Mouse (Mus musculus) liver (tissue): ENCODE measurements around the gene Eri3.

Source experiments
- DNase-seq: peaks from one replicate; pipeline ENCODE4 v3.0.0-alpha.2; 2020; ENCODE audit warnings: mixed read lengths

The Eri3 gene

DNA sequence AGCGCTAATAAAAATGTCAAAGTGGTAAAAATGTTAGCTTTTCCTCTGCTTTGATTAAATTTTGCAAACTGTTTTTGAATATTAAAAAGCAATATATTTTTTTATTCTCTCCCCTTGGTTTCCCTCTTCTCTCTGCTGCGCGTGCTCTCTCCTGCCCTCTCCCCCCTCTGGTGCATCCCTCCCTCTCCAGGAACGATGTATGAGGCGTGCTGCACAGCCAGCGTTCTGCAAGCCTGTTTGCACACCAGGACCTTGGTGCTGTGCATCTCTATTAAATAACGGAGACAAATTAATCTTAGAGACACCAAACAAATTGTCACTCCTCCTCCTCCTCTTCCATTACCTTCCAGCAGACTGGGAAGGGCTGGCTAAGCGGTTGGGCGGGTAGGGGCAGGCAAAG, 31.5 kb downstream of the Eri3 start:
- no peak for DNase-seq

DNA sequence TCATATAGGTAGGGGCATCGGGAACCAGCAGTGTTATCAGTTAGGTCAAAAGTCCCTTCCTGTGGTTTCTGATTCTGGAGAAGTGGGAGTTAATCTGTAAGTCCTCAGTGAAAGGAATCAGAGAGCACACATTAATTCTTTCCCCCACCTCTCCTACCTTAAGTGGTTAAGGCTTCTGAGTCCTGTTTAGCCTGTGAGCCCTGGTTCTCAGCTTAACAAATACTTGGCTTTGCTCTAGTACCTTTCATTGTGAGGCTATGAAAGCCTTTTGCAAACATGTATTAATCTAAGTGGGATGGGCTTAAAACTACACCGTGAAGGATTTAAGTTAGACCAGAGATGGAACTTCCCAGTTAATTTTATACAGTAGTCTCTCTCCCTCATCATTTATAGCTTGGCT, 35.8 kb downstream of the Eri3 start:
- no peak for DNase-seq

DNA sequence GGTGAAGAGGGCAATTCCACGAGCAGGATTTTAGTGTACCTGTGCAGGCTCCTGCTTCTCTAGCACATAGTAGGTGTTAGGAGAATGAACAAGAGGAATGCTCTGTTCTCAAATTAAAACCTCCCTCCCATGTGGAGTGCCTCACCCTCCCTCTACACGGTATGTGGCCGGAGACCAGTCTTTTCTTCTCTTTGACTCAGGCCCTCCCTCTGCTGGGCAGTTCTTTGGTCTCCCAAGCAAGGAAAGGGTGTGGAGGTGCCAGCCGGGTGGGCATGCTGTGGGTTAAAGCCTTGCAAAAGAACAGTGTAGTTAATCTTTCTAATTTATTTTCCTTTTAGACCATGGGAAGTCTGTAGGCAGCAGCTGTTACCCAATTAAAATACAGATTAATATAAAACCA, 37.3 kb downstream of the Eri3 start:
- DNase-seq, result no peak

DNA sequence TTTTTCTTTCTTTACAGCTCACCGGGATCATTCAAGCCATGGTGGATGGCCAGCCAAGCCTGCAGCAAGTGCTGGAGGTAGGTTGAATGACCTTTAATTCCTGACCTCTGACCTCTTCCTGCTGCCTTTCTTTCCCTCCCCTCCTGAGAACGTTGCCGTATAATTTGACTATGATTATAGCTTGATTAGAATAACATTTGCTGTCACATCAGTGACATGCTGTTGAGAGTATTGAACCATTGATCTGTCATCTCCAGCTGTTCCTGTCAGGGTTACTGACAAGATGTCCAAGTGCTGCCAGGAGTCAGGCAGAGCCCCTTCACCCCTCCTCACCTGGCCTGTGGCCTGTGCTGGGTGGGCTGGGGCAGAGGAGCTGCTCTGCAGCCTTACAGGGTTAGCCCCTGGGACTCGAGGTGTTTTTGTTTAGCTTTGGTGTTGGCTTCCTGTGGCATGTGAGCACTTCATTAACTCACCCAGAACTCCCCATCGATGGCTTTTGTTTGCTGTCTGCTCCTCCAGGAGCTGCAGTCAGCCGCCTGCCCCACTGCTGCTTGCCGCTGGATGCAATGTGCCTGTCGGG, 39.0 kb downstream of the Eri3 start:
- DNase-seq, result no peak

DNA sequence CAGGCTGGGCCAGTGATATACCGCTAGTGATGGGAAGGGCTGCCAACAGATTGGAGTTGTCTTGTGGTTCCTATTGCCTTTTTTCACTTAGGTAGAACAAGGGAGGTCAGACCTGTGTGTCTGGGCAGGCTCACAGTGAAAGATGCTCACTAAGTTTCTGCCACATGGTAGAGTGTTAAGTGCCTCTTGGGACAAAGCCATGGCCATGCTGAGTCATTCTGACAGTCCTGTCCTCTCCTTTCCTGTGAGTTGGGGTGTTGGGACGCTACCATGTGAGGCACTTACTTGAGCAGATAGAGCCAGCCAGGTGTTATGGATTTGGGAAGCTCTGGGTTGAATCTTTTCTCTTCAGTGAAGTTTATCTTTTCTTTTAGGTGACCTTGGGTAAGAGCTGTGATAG, 40.6 kb downstream of the Eri3 start:
- DNase-seq, result no peak

DNA sequence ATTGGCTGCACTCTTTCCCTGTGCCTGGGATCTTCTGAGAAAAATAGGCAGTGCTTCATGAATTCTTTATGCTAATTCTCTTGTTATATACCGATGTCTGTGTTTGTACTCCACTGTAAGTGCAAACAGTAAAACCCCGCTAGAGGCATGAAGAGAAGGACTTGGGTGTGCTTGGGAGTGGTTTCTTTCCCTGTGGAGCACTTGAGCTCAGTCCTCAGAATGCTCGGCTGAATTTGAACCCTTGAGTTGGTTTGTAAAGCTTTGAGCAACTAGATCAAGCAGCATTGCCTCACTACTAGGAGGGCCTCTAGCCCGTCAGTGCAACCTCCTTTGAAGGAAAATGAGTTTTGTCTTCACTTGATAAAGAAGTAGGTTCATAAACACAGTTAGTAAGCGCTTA, 42.0 kb downstream of the Eri3 start:
- no peak for DNase-seq

DNA sequence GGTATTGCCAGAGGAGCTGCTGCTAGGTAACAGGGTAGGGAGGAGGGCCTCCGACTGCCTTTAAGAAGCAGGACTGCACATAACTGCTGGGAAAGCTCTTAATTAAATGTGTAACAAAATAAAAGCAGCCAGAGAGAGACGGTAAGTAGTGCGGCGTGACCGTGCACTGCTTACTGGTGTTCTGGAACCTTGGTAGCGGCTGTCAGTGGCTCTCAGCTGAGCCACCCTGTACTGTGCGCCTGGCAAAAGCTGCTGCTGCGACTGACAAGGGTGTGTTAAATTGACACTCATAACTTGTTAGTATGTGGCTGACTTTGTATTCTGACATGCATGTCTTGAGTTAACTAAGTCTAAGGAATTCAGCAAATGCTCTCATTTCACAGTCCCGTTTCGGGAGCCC, 45.1 kb downstream of the Eri3 start:
- no peak for DNase-seq

DNA sequence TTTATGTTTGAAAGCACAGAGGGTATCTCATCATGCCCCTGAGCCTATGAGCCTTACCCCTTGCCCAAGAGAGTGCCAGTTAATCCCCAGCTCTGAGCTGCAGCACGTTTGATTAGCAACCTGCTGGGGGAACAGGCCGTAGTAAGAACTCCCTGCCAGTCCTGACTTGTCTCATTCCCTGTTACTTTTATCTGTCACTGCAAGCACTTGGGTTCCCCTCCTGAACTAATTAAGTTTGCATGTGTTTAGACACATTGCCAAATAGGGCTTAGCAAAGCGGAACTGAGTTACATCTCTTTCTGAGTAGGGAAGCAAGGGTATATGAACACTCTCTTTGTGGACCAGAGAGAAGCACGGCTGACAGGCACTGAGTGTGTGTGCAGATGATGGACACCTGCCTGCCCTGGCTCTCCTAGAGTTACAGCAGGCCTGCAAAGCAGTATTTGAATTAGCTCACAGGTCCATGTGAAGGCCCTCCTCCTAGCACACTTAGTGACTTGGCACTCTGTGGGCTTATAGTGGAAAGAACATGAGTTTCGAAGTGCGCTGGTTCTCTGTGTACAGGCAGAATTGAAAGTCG, 49.9 kb downstream of the Eri3 start:
- DNase-seq, result no peak

DNA sequence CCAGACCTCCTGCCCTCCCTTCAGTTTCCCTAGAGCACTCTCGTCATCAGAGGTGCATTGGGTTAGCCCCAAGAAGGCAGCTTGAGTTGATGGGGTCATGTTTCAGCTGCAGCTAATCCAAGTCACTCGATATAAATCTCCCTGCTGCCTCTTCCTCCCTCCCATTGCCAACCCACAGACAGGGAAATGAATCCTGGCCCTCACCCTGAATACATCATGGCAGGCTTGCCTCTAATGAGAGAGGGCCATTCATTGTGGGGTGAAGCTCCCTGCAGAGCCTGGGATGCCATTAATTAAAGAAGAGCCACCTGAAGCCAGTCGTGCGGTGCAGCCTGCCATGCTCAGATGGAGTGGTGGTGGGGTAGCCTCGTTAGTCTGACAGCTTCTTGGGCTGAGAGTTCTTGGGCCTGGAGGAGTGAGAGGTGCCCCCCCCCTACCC, 51.2 kb downstream of the Eri3 start:
- no peak for DNase-seq

DNA sequence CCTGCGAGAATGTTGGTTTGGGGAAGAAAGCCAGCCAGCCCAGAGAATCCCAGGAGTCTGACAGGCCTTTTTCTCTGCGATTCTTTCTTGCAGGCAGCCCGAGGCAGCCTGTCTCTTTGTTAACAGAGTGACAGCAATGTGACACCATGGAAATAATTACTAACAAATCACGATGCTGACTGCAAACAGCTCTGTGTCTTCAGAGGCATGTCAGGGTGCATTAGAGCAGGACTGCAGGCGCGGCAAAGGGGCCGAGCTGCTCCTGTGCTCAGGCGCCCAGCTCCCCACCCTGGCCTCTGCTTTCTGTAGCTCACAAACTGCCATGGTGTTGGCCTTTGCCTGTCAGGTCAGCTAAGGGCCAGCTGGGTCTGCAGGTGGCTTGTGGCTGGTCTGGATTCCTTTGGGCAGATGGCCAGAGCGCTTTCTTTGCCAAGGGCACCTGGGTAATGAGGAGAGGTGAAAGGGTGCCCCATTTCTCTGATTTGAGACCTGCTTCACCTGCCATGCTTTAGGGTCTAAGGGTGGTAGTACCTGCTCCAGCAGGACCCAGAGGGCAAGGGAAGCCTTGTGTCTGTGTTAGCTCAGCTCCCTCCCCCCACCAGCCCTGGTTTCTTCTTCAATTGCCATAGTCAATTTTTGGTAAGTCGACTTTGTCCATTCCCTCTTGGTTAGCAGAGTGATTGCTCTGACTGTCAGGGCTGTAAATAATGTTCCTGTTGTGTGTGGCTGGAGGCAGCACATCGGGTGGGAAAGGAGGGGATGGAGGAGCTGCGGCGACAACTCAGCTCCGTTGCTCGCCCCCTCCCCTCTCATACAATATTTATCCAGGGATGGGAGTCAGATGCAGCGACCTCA, 55.2 kb downstream of the Eri3 start:
- no peak for DNase-seq

DNA sequence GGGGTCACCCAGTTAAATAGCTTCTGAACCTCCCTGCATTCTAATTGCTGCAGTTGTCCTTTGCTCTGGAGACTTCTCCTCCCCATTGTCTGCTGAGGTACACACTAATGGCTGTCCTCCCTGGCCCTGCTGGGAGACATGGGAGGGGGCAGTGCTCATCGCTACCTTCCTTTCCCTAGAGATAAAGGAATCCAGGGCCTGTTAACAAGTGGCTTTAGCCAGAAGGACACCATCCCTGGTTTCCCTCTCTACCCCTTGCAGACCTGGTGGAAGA, 55.7 kb downstream of the Eri3 start:
- no peak for DNase-seq

DNA sequence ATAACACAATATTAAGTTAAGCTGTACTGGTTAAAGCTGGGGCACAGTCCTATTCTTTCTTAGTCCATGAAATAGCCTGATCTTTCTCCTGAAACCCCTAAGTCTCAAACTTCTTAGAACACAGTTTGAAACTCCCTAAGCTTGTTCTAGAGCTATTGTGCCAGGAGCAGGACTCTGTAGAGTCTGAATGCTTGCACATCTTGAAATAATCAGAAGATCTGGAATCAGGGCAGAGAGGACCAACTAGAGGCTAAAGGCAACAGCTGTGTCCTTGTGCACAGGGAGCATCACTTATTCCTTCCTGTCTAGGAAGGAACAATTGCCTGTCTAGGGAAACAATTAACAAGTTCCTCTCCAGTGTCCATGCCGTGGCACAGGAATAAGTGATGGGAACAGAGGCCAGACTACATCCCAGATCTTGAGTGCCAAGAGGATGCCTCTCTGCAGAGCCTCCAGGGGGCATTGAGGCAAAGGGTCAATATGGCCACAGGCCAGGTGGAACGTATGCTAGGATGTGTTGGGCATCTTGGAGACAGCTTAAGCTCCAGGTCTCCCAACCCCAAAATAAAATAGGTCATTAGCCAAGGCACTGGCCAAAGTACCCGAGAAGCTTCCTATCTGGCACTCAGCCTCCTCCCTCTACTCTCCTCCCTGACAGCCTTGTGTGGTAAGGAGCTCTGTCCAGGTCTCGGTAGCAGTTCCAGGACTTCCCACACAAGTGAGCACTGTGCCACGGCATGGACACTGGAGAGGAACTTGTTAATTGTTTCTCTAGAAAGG, 56.9 kb downstream of the Eri3 start:
- no peak for DNase-seq

DNA sequence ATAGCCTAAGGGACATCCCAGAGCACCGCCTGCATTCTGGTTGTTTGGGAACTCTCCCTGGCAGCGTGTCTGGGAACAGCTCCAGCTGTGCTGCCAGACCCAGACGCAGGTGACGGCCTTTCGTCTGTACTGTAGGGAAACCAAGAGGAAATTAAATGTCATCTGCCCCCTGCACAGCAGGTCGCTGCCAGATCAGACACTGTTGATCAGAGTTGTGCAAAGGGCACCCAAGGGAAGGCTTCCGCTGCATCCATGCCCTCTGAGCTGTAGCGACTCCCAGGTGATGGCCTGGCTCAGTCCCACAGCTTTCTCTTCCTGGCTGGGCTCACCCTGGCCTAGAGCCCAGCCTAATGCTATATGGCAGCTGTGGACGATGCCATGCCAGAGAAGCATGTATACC, 58.1 kb downstream of the Eri3 start:
- no peak for DNase-seq

DNA sequence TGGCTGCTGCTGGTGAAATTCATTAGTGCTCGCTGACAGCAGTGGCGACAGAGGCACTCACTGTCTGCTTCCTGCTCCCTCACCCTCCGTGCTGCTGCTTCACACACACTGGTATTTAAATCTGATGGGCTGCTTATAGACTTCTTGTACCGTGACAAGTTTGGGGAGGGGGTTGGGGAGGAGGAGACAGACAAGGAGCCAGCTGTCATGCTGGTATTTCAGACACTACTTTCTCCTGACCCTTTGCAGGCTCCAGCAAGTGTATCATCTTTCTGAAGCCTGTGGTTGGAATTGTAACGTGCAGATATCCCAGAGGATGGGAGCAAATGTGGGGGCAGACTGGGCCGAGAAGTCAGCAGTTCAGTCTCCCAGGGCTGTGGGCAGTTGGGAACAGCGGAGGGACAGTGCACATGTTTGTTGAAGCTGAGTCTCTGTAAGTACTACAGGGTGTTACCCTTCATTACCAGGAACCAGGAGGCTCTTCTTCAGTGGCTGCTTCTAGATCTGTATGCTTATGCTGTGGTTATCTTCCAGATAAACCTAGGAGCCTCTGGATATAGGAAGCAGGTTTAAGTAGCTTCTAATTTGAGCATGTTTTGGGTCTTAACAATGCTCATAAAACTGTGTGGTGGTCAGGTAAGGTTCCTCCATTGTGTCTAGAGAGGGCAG, 59.3 kb downstream of the Eri3 start:
- DNase-seq, result no peak

DNA sequence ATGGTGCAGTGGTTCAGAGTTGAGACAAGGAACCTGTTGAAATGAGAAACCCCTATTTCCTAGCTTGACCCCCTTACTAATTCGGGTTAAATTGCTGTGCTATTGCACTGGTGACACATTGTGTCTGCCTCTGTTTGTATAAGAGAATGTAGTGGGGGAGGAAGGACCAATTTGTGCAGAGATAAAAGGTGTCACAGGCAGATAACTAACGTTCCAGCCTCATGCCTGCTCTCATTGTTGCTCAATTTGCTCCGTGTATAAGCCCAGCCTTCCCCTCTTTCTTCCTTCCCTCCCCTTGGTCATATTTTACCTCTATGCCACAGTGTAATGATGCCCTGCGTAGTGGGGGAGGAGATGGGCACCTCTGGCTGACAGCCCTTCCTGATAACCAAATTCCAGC, 61.2 kb downstream of the Eri3 start:
- DNase-seq, result no peak

DNA sequence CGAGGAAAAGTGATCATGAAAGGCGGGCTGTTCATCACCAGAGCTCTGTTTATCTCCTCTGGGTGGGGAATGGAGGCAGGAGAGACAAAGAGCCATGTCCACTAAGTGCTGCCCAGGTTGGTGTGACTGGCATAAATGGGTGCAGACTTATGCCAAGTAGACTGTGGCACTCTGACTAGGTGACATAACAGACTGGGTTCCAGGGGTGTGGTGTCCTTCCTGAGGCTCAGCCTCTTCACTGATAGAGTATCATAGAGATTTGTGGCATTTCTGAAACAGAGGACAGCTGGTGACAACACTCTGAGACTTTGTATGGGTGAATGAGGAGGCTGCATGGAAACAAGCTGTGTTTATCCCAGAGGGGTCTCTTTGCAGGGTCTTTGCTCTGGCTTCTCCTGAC, 61.6 kb downstream of the Eri3 start:
- DNase-seq, result no peak

DNA sequence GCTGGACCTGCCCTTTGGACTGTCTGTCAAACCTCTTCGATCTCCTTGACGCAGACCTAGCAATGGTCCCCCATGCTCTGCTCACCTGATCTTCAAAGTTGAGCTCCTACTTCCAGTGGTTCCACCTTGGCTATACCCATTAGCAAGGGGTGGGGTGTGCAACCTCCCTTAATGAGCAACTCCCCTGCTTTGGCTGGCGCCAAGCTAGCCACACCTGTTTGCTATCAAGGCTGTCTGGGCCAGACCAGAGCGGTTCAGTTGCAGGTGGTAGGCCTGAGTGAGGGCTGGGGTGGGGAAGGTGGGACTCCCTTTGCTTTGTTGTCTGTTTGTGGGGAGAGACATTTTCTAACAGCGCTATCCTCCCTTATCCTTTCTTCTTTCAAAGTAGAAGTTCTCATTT, 62.5 kb downstream of the Eri3 start:
- DNase-seq, result peak; percentile 48

DNA sequence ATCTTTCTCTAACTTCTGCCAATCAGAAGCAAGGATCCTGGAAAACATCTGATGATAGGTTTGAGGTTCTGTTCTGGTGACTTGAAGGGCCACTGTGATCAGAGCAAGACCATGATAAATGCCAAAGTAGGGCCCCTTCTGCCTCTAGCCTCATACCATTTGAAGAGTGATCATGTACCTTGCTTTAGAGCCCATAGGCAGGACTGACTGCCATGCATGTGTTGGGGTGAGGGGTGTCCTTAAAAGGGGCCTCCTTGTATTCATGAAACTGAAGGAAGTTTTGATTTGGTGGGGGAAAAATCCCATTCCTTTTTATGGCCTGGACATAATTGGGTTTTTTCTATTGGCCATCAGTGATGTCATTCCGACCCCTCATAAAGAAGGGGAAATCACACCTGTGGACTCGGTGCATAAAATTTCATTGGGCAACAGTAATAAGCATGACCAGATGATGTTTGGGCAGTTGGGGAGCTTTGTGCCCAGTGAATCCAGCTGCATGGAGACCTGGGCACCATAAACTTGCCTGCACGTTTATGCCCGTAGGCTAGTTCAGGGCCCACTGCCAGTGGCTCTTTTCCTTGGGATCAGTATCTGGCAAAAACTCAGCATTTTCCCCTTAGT, 63.1 kb downstream of the Eri3 start:
- DNase-seq, result no peak

DNA sequence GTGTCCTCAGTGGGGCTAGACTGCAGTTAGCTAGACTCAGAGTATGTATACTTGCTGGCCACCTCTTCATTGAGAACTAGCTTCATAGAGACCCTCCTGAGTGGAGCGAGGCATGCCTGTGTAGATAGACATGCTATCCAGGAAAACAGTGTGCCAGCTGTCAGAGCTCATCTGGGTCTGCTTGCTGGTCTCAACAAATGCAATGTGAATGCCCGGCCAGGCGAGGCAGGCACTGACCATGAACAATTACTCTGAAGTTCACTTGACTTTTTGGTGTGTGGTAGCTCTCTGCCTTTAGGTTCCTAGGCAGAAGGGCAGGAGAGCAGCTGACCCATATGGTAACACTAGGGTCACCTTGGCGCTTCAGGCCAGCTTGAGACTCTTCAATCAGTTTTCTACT, 66.4 kb downstream of the Eri3 start:
- DNase-seq, result no peak

DNA sequence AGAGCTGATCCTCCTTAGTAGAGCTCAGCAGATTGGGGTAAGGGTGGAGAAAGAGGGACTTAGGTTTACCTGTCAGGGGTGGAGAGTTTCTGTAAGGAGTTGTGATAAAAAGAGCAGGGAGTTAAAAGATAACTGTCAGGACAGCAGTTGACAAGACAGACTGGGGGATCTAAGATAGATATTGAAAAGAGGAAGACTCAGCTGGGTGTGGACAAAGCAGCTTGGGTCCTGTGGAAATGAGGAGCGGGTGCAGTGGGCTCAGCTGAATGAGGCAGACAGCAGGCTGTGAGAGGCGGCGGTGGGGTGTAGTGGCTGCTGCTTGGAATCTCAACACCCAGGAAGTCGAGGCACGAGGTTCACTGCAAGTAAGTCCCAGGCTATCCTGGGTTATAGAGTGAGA, 72.1 kb downstream of the Eri3 start:
- no peak for DNase-seq

DNA sequence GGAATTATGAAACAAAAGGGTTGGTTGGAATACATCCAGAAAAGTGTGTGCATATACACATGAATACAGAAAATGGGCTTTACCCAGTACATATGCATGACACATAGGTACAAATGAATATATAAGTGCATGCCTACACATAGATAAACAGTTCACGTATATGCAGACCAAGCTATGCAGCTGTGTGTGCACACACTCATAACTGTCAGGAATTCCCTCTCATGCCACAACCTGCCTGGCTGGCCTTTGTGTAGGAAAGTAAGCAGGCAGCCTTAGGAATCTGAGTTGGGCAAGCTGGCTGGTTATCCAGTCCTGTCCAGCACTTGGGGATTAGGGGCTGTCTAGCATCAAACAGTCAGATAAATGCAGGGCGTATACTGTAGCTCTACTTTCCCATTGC, 72.9 kb downstream of the Eri3 start:
- no peak for DNase-seq

DNA sequence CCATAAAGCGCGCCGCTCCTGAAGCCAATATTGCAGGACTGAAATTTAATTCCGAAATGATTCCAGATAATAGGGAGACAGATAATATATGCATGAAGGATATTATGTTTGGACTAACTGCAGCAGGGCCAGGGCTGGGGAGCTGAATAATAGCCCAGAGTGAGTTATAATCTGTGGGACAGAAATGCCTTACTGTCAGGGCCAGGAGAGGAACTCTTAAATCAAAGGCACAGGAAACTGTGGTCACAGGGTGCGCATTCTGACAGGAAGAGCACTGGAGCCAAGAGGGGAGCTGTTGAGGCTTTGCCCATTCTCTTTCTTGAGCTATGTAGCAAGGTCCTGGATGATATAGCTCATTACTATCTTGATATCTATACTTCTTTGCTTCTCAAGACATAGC, 74.5 kb downstream of the Eri3 start:
- DNase-seq, result no peak

DNA sequence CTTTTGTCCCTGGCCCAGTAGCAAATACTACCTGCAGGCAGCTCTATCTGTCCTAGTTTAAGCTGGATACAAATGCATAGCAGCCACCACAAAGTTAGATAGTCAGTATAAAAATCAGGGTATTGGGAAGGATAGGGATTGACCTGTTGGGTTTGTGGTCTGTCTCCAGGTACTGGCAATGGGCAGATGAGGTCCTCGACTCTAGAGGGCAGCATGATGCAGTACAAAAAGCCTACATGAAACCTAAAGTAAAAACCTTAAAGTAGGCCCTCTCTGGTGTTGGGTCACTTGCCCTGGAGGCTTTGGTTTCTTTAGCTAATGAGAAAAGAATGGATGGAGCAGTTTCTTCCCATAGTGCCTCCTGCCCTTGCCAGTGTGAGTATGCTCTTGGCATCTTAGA, 78.3 kb downstream of the Eri3 start:
- DNase-seq, result no peak
